Mouse (Mus musculus) hindbrain, embryonic 11.5 days (tissue): ENCODE measurements around the gene Ror2. TPM values are rescaled to one million over a fixed set of nuclear protein-coding genes. Genes with fewer than 3 reads are reported as not detected.

Experiments used
- ATAC-seq: fragments of 200-750 bp; cut with Nextera tagmentation; 2 replicates; pipeline ENCODE4 v1.8.0; 2017; ENCODE audit warnings: mild to moderate bottlenecking, moderate TSS enrichment, moderate library complexity; ENCODE audit not compliant: low FRiP score
- DNase-seq: peaks from one replicate; pipeline ENCODE4 v3.0.0-alpha.2; 2015; ENCODE audit warnings: low spot score
- H3K27ac ChIP-seq: fragments of 300-500 bp; sonication (generic); 2 replicates; pipeline ENCODE4 v1.5.1; 2014; ENCODE audit warnings: mild to moderate bottlenecking, low read depth, low read length
- H3K27me3 ChIP-seq: fragments of 300-500 bp; sonication (generic); 2 replicates; pipeline ENCODE4 v1.6.1; 2014; ENCODE audit warnings: mild to moderate bottlenecking, low read length, moderate library complexity, mixed read lengths; ENCODE audit not compliant: control insufficient read depth, insufficient read depth
- H3K36me3 ChIP-seq: fragments of 300-500 bp; sonication (generic); 2 replicates; pipeline ENCODE4 v1.6.1; 2014; ENCODE audit warnings: mild to moderate bottlenecking, low read length, moderate library complexity, mixed read lengths; ENCODE audit not compliant: control insufficient read depth, insufficient read depth
- H3K4me1 ChIP-seq: fragments of 300-500 bp; sonication (generic); replicated peaks from 2 replicates; pipeline ENCODE4 v1.6.1; 2014; ENCODE audit warnings: low read length, mixed read lengths; ENCODE audit not compliant: control insufficient read depth, insufficient read depth
- H3K4me2 ChIP-seq: fragments of 300-500 bp; sonication (generic); replicated peaks from 2 replicates; pipeline ENCODE4 v1.6.1; 2014; ENCODE audit warnings: mild to moderate bottlenecking, low read depth, low read length
- H3K4me3 ChIP-seq: fragments of 300-500 bp; sonication (generic); 2 replicates; pipeline ENCODE4 v1.5.1; 2014; ENCODE audit warnings: low read depth, low read length
- H3K9ac ChIP-seq: fragments of 300-500 bp; sonication (generic); 2 replicates; pipeline ENCODE4 v1.6.1; 2014; ENCODE audit warnings: low read depth, low read length
- H3K9me3 ChIP-seq: fragments of 300-500 bp; sonication (generic); 2 replicates; pipeline ENCODE4 v1.6.1; 2016; ENCODE audit warnings: low read length; ENCODE audit not compliant: control insufficient read depth
- WGBS: fragments of 180-500 bp; shearing (Covaris S2); extraction: QIAGEN DNeasy Blood & Tissue Kit; methylation state at CpG from one replicate; pipeline ENCODE4 v1.1.7; 2014; 5-methylcytosine and 5-hydroxymethylcytosine counted together
- polyA plus RNA-seq: library from polyadenylated mRNA; unstranded; fragments of >200 nt; fragmentation: Nextera tagmentation; extraction: Ambion mirVana; gene quantifications from 2 replicates; pipeline ENCODE4 v1.2.1, GENCODE M21; 2014

Gene Ror2
- polyA plus RNA-seq, 1 experiment from 2014 or later = 5.4 TPM

- Histone ChIP-seq H3K4me1 (no peaks in the 10 kb centered on the region), H3K9me3 (no peaks in the 10 kb centered on the region), H3K27ac (no peak overlapping the region), H3K36me3 (no peaks in the 10 kb centered on the region), H3K4me2 (no peak overlapping the region), H3K9ac (no peak overlapping the region), H3K4me3 (no peak overlapping the region), H3K27me3 (no peaks in the 10 kb centered on the region)
- no peak for DNase-seq
- 81% methylated on average over 4 of the region's 4 CpGs for WGBS
- no peak for ATAC-seq
These were observed 85.8 kb downstream of the Ror2 start for GRCm38 (mm10) chr13:53200121-53200520.

GRCm38 (mm10) chr13:53199262-53199661 is 86.7 kb downstream of the Ror2 start:
- Histone ChIP-seq H3K27me3 (no peaks in the 10 kb centered on the region), H3K4me3 (no peak overlapping the region), H3K4me1 (no peaks in the 10 kb centered on the region), H3K9me3 (no peaks in the 10 kb centered on the region), H3K36me3 (no peaks in the 10 kb centered on the region), H3K9ac (no peak overlapping the region), H3K4me2 (no peak overlapping the region), H3K27ac (no peak overlapping the region)
- DNase-seq = no peak
- ATAC-seq = no peak
- 92% methylated on average over 7 of the region's 7 CpGs for WGBS

GRCm38 (mm10) chr13:53196690-53197089 is 89.2 kb downstream of the Ror2 start:
- no peak overlapping the region for H3K4me3 ChIP-seq
- no peaks in the 10 kb centered on the region for H3K36me3 ChIP-seq
- WGBS = 58% methylated on average over 7 of the region's 7 CpGs
- H3K27me3 ChIP-seq = no peaks in the 10 kb centered on the region
- no peaks in the 10 kb centered on the region for H3K4me1 ChIP-seq
- H3K4me2 ChIP-seq = no peak overlapping the region
- DNase-seq (no peak), ATAC-seq (no peak)
- no peaks in the 10 kb centered on the region for H3K9me3 ChIP-seq
- no peak overlapping the region for H3K9ac ChIP-seq
- no peak overlapping the region for H3K27ac ChIP-seq

- Histone ChIP-seq H3K4me1 (no peaks in the 10 kb centered on the region), H3K4me2 (no peak overlapping the region), H3K27ac (no peak overlapping the region), H3K36me3 (no peaks in the 10 kb centered on the region), H3K27me3 (no peaks in the 10 kb centered on the region), H3K4me3 (no peak overlapping the region), H3K9me3 (no peaks in the 10 kb centered on the region), H3K9ac (no peak overlapping the region)
- no peak for DNase-seq
- ATAC-seq = no peak
- 89% methylated on average over 6 of the region's 6 CpGs for WGBS
These were observed 89.8 kb downstream of the Ror2 start for GRCm38 (mm10) chr13:53195951-53196677.

- ATAC-seq = no peak
These were observed 91.6 kb downstream of the Ror2 start for GRCm38 (mm10) chr13:53194306-53194705.

DNA sequence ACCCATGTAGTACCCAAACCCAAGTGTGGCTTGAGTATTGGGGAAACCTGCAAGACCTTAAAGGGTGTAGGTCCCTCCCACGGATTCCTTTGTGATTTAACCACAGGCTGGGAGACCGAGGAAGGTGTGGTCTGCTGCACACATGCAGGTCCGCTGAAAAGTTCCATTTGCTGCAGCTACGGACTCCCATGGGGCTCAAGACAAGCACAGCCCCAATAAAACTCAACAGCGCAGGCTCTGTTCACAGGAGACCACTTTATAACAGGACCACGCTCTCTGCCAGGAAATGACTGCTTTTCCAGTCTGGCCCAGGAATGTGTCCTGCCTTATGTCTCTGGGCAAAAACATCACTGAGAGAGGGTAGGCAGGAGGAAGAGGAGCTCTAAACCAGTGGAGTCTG is 92.2 kb downstream of the Ror2 start:
- Histone ChIP-seq H3K36me3 (no peaks in the 10 kb centered on the region), H3K4me3 (no peak overlapping the region), H3K9me3 (no peaks in the 10 kb centered on the region), H3K4me1 (no peaks in the 10 kb centered on the region), H3K4me2 (no peak overlapping the region), H3K27ac (no peak overlapping the region), H3K9ac (no peak overlapping the region), H3K27me3 (no peaks in the 10 kb centered on the region)
- no peak for DNase-seq
- ATAC-seq = no peak
- 56% methylated on average over 6 of the region's 6 CpGs for WGBS

More at GRCm38 (mm10) chr13:53194306-53194705, 91.6 kb downstream of the Ror2 start:
- Histone ChIP-seq H3K9ac (no peak overlapping the region), H3K27me3 (no peaks in the 10 kb centered on the region), H3K4me1 (no peaks in the 10 kb centered on the region), H3K36me3 (no peaks in the 10 kb centered on the region), H3K9me3 (no peaks in the 10 kb centered on the region), H3K4me2 (no peak overlapping the region), H3K27ac (no peak overlapping the region), H3K4me3 (no peak overlapping the region)
- WGBS = 87% methylated on average over 15 of the region's 15 CpGs
- no peak for DNase-seq

DNA sequence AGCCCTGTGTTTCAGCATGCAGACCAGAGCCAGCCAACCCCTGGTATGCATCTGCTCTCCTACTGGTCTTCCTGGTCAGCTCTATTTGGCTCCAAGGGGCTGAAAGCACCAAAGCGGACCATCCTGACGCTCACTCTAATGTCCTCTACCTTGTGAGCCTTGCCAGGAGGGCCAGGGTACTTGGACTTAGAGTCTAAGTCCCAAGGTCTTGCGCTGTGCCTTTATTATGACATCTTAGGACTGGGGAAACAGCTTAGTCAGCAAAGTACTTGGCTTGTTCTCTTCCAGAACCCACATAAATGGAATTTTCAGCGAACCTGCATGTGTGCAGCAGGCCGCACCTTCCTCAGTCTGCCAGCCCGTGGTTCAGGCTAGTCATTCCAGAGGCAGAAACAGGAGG is 93.6 kb downstream of the Ror2 start:
- 89% methylated on average over 6 of the region's 6 CpGs for WGBS
- no peak overlapping the region for H3K27ac ChIP-seq

GRCm38 (mm10) chr13:53191657-53192056 is 94.3 kb downstream of the Ror2 start:
- 67% methylated on average over 7 of the region's 7 CpGs for WGBS
- H3K27ac ChIP-seq = no peak overlapping the region
- H3K9ac ChIP-seq = no peak overlapping the region
- DNase-seq = no peak
- no peak overlapping the region for H3K4me3 ChIP-seq
- H3K4me1 ChIP-seq = no peaks in the 10 kb centered on the region
- H3K9me3 ChIP-seq = no peaks in the 10 kb centered on the region
- no peak for ATAC-seq
- no peaks in the 10 kb centered on the region for H3K36me3 ChIP-seq
- no peak overlapping the region for H3K4me2 ChIP-seq
- no peaks in the 10 kb centered on the region for H3K27me3 ChIP-seq

More for the DNA sequence above, 93.6 kb downstream of the Ror2 start:
- Histone ChIP-seq H3K27me3 (no peaks in the 10 kb centered on the region), H3K9me3 (no peaks in the 10 kb centered on the region), H3K4me2 (no peak overlapping the region), H3K4me3 (no peak overlapping the region), H3K36me3 (no peaks in the 10 kb centered on the region), H3K4me1 (no peaks in the 10 kb centered on the region), H3K9ac (no peak overlapping the region)
- DNase-seq = no peak
- no peak for ATAC-seq

DNA sequence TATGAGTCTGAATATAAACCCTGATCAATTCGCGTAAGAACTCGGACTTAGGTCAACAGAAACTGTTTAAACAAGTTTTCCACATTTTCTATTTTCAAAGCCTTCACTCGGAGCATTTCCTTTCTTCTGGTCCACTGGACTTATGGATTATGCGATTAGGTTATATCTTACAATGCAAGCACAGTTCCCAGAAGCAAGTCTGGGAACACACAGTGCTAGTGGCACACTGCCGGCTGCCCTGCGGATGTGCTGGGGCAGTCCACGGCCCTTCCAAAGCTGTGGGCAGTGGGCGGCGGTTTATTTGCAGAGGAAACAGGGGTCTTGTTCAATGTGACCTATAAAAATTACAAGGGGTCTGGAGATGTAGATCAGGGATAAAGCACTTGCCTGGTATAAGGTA is 97.0 kb downstream of the Ror2 start:
- 83% methylated on average over 10 of the region's 10 CpGs for WGBS
- DNase-seq = no peak

More for the DNA sequence above, 97.0 kb downstream of the Ror2 start:
- no peak overlapping the region for H3K4me3 ChIP-seq
- H3K4me1 ChIP-seq = no peaks in the 10 kb centered on the region
- H3K27ac ChIP-seq = no peak overlapping the region
- H3K4me2 ChIP-seq = no peak overlapping the region
- no peaks in the 10 kb centered on the region for H3K27me3 ChIP-seq
- H3K36me3 ChIP-seq = no peaks in the 10 kb centered on the region
- no peaks in the 10 kb centered on the region for H3K9me3 ChIP-seq
- no peak overlapping the region for H3K9ac ChIP-seq
- ATAC-seq = no peak
